Mouse (Mus musculus): ENCODE measurements around the gene Sult1d1. TPM values are rescaled to one million over a fixed set of nuclear protein-coding genes. Genes with fewer than 3 reads are reported as not detected.

Gene Sult1d1
- polyA plus RNA-seq, 1 experiment from 2014 or later: 66.8 TPM

DNA sequence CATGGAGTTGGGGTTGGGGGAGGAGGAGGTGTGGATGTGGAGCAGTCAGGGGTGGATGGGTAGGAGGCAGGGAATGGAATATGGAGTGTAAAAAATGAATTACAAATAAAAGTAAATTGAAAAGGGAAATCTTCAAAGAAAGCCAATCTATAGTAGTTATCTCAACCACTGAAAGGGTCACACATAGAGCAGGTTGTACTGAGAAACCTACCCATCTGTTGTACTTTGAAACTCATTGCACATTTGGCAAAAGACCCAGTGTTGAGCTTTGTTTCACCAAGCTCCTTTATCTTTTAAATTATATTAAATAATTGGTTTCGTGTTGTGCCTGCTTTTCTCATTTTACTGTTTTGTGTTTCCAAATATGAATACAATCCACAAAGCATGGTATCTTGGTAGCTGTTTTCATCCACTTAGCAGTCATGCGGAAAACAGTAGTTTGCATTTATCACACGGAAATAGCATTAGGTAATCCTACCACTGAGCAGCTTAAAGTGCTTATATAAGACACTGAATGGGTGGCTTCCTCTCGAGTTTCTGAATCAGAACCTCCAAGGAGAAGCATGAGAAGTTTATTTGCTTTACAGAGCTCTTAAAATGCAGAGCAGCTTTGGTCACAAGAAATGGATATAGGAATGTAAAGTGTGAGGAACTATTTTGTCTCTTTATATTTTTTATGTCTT lies 62.9 kb downstream of the Sult1d1 start:
- H3K4me1 ChIP-seq (ENCODE audit: insufficient read depth, low read length): no peaks in the 10 kb centered on the region
- 59% methylated on average over 4 of the region's 4 CpGs for WGBS
- H3K36me3 ChIP-seq (ENCODE audit: insufficient read depth, low read length): no peaks in the 10 kb centered on the region
- H3K4me3 ChIP-seq (ENCODE audit: low read length): no peak overlapping the region
- H3K27me3 ChIP-seq (ENCODE audit: insufficient read depth, low read length): no peaks in the 10 kb centered on the region
- H3K4me2 ChIP-seq (replicated peaks; ENCODE audit: low read depth, low read length): no peak overlapping the region
- no peak overlapping the region for H3K9ac ChIP-seq (replicated peaks; ENCODE audit: low read length)
- H3K9me3 ChIP-seq (ENCODE audit: low read length): no peaks in the 10 kb centered on the region
- no peak for ATAC-seq (ENCODE audit: low FRiP score, low TSS enrichment)
- no peak overlapping the region for H3K27ac ChIP-seq (ENCODE audit: low read length)

Small RNA genes within 50 kb of the gene (microRNA-seq; reads per million reads assigned to microRNA genes)
- gene Mir3969: not detected

Other genes with a start within 250 kb of the Sult1d1 start
- gene Ugt2a3, start 231.8 kb downstream of the Sult1d1 start, polyA plus RNA-seq (2015; fragmentation: Nextera tagmentation; extraction: Ambion mirVana): 0.12 and 0.15 TPM in 2 replicates
- gene Ugt2b38, start 144.8 kb downstream of the Sult1d1 start, polyA plus RNA-seq (2015; fragmentation: Nextera tagmentation; extraction: Ambion mirVana): 3.3 and 3.5 TPM in 2 replicates
- not detected in 2 replicates for gene Ugt2a2, start 86.8 kb downstream of the Sult1d1 start, polyA plus RNA-seq (2015; fragmentation: Nextera tagmentation; extraction: Ambion mirVana)
- gene Gm43638, start 82.2 kb downstream of the Sult1d1 start, polyA plus RNA-seq (2015; fragmentation: Nextera tagmentation; extraction: Ambion mirVana): not detected in 2 replicates
- not detected in 2 replicates for gene Ugt2a1, start 78.2 kb downstream of the Sult1d1 start, polyA plus RNA-seq (2015; fragmentation: Nextera tagmentation; extraction: Ambion mirVana)
- 2.1 and 2.3 TPM in 2 replicates for gene Sult1b1, start 30.8 kb downstream of the Sult1d1 start, polyA plus RNA-seq (2015; fragmentation: Nextera tagmentation; extraction: Ambion mirVana)
- gene Sult1e1, start 22.6 kb upstream of the Sult1d1 start, polyA plus RNA-seq (2015; fragmentation: Nextera tagmentation; extraction: Ambion mirVana): 0.42 and 0.46 TPM in 2 replicates
- gene Csn1s1, start 97.2 kb upstream of the Sult1d1 start, polyA plus RNA-seq (2015; fragmentation: Nextera tagmentation; extraction: Ambion mirVana): not detected in 2 replicates
- not detected in 2 replicates for gene Csn2, start 130.6 kb upstream of the Sult1d1 start, polyA plus RNA-seq (2015; fragmentation: Nextera tagmentation; extraction: Ambion mirVana)
- not detected in 2 replicates for gene Csn1s2a, start 205.5 kb upstream of the Sult1d1 start, polyA plus RNA-seq (2015; fragmentation: Nextera tagmentation; extraction: Ambion mirVana)
- not detected in 2 replicates for gene Csn1s2b, start 239.1 kb upstream of the Sult1d1 start, polyA plus RNA-seq (2015; fragmentation: Nextera tagmentation; extraction: Ambion mirVana)

Data from kidney, embryonic 16.5 days (tissue).